Mouse (Mus musculus): ENCODE results near the gene Dpysl5. TPM values are rescaled to one million over a fixed set of nuclear protein-coding genes. Genes with fewer than 3 reads are reported as not detected.

Dpysl5 gene
- total RNA-seq, 2 experiments from 2014 or later, result 0.62 to 1.3 TPM

DNA sequence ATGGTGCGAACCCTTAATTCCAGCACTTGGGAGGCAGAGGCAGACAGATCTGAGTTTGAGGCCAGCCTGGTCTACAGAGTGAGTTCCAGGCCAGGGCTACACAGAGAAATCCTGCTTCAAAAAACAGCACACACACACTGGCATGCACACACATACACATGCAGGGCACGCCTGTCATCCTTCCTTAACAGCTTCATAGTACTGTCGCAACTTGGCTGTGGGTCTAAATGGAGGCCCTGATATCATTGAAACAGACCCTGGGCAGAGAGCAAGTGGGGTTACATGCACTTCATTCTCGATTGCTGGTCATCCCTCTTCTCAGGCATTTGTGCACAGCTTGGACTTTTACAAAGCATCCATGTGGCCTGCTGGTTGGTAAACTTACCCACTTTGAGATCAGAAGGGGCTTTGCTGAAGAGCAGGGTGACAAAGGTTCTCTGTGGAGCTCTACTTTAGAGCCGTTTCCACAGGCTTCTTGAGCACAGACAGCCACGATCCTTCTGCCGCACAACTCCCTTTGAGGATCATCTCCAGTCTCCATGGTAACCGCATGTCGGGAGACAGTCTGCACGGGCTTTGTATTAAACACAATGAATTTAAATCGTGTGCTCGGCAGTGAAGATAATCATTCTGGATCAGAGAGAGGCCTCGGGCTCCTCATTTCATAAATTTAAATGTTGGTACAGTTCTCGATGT, 51.6 kb downstream of the Dpysl5 start:
- DNase-seq (ENCODE audit: low spot score), result no peak

- DNase-seq (ENCODE audit: low spot score), result no peak
Measured at GRCm38 (mm10) chr5:30763511-30763830, 52.1 kb downstream of the Dpysl5 start.

GRCm38 (mm10) chr5:30765596-30766370, 54.4 kb downstream of the Dpysl5 start:
- DNase-seq (ENCODE audit: low spot score), result no peak

GRCm38 (mm10) chr5:30768082-30768481, 56.7 kb downstream of the Dpysl5 start:
- no peak for DNase-seq (ENCODE audit: low spot score)

DNA sequence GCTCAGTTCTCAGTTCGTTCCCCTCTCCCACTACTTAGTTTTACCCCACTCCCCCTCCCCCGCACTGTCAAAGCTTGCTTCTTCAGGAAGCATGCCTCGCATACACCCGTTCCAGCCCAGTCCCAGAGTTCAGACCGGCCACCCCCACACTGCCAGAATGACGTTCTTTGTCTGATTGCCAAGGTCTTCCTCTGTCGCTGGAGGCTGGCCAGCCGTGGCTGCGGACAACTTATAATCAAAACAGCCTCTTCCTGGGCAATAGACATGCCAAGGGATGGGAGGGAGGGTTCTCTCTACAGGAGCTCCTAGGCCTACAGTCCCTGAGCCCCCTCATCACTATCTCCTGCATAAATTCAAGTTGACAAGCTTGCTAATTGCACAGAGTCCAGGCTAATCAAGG, 57.2 kb downstream of the Dpysl5 start:
- DNase-seq (ENCODE audit: low spot score), result no peak

DNA sequence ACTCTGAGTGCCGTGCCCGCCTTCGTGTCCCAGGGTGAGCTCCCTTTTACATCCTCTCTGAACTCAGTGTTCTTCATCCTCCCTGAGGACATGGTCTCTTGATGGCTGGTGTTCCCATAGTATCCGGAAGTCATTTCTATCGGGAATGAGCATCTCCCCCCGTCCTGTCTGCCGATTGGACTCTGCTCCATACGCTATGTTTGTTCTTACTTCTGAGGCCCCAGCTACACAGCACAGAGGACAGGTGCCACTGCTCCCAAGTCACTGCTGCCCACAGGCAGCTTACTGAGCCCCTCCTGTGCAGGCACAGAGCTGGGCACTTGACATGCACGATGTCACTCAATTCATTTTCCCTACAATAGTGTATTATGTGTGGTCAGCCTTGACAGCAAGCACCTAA, 57.7 kb downstream of the Dpysl5 start:
- DNase-seq (ENCODE audit: low spot score), result no peak

- peak; percentile 88 for DNase-seq (ENCODE audit: low spot score)
Measured at GRCm38 (mm10) chr5:30774601-30775371, 63.4 kb downstream of the Dpysl5 start.

DNA sequence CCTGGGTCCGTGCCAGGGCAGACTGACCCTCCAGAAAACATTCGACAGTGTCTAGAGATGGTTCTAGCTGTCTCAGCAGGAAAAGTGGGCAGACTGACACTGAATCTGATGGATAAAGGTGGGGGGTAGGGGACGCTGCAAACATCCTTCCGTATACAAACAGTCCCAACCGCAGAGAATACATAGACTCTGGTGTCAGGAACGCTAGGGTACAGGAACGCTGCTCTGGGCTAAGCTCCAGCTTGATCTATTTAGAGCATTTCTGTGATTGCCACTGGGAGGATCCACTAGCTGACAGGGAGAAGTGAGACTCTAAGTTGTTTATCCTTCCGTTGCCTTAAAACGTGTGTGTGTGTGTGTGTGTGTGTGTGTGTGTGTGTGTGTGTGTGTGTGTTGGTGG, 69.3 kb downstream of the Dpysl5 start:
- DNase-seq (ENCODE audit: low spot score), result peak; percentile 64

- peak; percentile 40 for DNase-seq (ENCODE audit: low spot score)
Measured at GRCm38 (mm10) chr5:30781147-30781546, 69.8 kb downstream of the Dpysl5 start.

GRCm38 (mm10) chr5:30787381-30787780, 76.0 kb downstream of the Dpysl5 start:
- DNase-seq (ENCODE audit: low spot score), result no peak

GRCm38 (mm10) chr5:30790047-30790446, 78.7 kb downstream of the Dpysl5 start:
- DNase-seq (ENCODE audit: low spot score), result no peak

GRCm38 (mm10) chr5:30796125-30796524, 84.8 kb downstream of the Dpysl5 start:
- DNase-seq (ENCODE audit: low spot score), result peak; percentile 84

GRCm38 (mm10) chr5:30797482-30797881, 86.1 kb downstream of the Dpysl5 start:
- DNase-seq (ENCODE audit: low spot score), result no peak

GRCm38 (mm10) chr5:30797982-30798381, 86.6 kb downstream of the Dpysl5 start:
- no peak for DNase-seq (ENCODE audit: low spot score)

GRCm38 (mm10) chr5:30798965-30799364, 87.6 kb downstream of the Dpysl5 start:
- DNase-seq (ENCODE audit: low spot score), result no peak

DNA sequence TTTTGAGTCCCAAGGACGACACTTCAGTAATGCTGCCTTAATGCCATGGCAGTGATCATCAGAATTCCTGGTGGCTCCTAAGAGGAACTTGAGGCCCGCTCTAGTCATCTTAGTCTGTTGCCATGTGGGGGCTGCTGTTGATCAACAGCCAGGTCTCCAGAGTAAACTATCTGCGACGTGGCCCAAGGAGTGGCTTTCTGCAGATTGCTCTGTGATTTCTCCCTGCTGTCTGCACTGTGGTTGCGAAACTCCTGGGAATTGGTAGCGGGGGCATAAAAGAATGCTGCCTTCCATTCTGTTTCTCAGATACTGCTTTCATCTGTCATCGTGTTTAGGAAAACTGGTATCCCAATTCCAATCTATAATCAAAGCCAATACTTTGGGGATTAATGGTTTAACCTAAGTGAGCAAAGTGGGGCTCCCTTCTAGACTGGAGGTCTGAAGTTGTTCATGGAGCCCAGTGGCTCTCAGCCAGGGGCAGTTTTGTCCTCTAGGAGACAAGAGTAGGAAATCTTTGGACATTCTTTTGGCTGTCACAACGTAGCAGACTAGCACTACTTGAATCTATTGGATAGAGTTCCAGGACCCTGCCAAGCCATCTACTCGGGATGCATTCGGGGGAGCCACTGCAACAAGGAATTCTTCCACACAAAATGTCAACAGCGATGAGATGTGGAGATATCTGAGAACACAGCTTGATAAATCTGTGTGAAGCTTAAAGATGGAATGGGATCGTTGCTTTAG, 91.5 kb downstream of the Dpysl5 start:
- no peak for DNase-seq (ENCODE audit: low spot score)

DNA sequence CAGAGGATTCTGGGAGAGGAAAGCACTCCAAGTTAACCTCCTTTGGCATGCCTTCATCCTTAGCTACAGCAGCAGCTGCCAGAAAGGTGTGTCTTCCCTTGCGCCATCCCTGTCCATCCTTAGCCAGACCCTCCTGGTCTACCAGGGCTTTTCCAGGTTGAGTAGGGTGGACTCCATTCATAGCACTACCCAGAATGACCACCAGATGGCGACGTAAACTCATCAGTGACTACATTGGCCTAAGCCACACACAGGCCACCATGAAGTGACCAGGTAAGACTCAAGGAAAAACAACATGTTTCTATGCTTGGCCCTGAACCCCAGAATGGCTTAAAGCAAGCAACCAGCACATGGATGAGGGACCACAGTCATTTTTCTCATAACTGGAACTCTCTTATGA, 94.7 kb downstream of the Dpysl5 start:
- DNase-seq (ENCODE audit: low spot score), result peak; percentile 93

DNA sequence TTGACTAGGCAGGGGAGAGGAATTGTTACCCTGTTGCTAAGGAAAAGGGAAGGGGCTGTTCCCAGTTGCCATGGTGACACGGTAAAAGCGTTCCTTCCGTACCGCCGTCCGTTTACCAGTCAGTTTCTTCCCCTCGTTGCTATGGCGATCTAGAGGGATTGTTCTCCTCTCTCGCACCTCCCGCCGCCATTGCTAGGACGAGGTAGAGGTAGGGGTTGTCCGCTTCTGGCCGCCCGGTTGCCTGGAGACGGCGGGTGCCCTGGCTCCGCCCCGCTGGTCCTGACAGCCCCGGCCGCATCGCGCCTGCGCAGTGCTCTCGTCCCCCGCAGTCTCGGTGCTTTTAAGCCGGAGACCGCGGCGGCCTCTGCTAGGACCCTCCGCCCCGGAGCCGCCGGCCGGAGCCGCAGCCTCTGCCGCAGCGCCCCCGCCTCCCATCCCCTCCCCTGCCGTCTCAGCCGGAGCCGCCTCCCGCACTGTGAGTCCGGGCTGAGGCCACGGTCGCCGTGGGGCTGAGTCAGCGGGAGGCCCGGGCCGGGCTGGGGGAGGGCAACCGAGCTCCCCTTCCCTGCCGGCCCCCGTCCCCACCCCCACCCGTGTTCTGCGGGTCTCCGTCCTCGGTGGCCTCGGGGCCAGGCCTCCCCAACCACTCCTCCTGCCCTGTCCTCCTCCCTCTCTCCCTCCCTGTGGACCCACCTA, 103.2 kb downstream of the Dpysl5 start, which contains the start of gene Mapre3:
Gene Mapre3 (plus strand): TSS at position 218 of the 696 bp plus-strand sequence.
- DNase-seq (ENCODE audit: low spot score), result peak; percentile 90

- no peak for DNase-seq (ENCODE audit: low spot score)
Measured at GRCm38 (mm10) chr5:30815120-30815465, 103.7 kb downstream of the Dpysl5 start.

DNA sequence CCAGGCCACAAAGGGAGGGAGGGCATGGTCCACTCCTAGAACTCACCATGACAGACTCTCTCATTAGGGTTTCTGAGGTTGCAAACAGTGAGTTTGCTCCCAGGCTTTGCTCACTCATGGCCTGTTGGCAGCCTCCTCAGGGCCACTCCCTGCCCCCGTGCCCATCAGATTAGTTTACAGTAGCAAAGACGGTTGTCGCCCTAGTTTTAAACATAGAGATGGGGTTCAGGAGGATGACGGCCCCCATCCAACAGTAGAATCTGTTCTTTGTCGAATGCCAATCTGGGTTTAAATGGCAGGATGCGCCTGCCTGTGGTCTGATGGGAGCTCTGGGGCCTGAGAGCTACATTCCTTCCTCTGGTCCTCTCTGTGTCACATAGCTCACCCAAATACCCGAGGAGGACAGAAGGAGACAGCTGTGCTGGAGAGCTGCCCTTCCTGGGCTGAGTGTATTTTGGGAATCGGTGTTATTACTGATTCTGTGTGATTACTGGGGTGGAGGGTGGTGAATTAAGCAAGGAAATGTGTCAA, 105.0 kb downstream of the Dpysl5 start:
- DNase-seq (ENCODE audit: low spot score), result peak; percentile 62

All from gastrocnemius, adult 18-20 months (tissue).